Mouse (Mus musculus): ENCODE data around the gene Speer3. TPM values are rescaled to one million over a fixed set of nuclear protein-coding genes. Genes with fewer than 3 reads are reported as not detected.
"Not testable (repeated sequence)": the region's sequence is repeated elsewhere in the genome, so short reads cannot be mapped to it uniquely, and the experiment has no call there.

Speer3 gene
- not detected in 2 replicates for total RNA-seq (2012; rRNA removed)
- not detected for polyA plus RNA-seq (2012; ENCODE audit: insufficient read depth in 1 of 2, insufficient read length in 2 of 2, low read depth in 1 of 2, low replicate concordance in 2 of 2, missing spikeins in 1 of 2)

- no peak within 1 kb of the TSS for H3K4me3 ChIP-seq (ENCODE audit: control insufficient read depth in 1 of 2, insufficient read depth in 1 of 2, low read depth in 2 of 2, low read length in 2 of 2)
- no peaks in the 10 kb centered on the region for H3K4me1 ChIP-seq (ENCODE audit: control insufficient read depth in 1 of 2, insufficient read depth in 2 of 2, low read length in 2 of 2)
- DNase-seq (ENCODE audit: low read depth, low spot score), result no peak
- no peaks in the 10 kb centered on the region for H3K36me3 ChIP-seq (ENCODE audit: control insufficient read depth in 1 of 2, insufficient read depth in 2 of 2, low read length in 2 of 2)
- H3K79me2 ChIP-seq (ENCODE audit: control insufficient read depth, insufficient read depth, low read length, poor library complexity), result no peaks in the 10 kb centered on the region
- H3K9ac ChIP-seq (ENCODE audit: control insufficient read depth, low read depth, low read length, poor library complexity, severe bottlenecking), result no peak within 1 kb of the TSS
- H3K27me3 ChIP-seq (ENCODE audit: control insufficient read depth in 1 of 2, insufficient read depth in 2 of 2, low read length in 2 of 2), result no peaks in the 10 kb centered on the region
- no peak for TF ChIP-seq ZKSCAN1 (IDR thresholded peaks at IDR 0.05; ENCODE audit: low read depth, low read length)
- TF ChIP-seq RAD21 (IDR thresholded peaks at IDR 0.05; ENCODE audit: low read depth, low read length), result no peak
- TF ChIP-seq MYC (IDR thresholded peaks at IDR 0.05; ENCODE audit: low read depth, low read length), result no peak
- TF ChIP-seq USF2 (IDR thresholded peaks at IDR 0.05; ENCODE audit: borderline replicate concordance in 1 of 2, insufficient read depth in 1 of 2, low read depth in 1 of 2, low read length in 2 of 2), result no peak
- TF ChIP-seq POLR2AphosphoS5 (IDR thresholded peaks at IDR 0.05; ENCODE audit: borderline replicate concordance, low read depth, low read length), result no peak
- TF ChIP-seq ZMIZ1 (IDR thresholded peaks at IDR 0.05; ENCODE audit: low read depth, low read length), result no peak
- TF ChIP-seq NRF1 (IDR thresholded peaks at IDR 0.05; ENCODE audit: insufficient read depth, low read depth, low read length, poor library complexity, severe bottlenecking), result no peak
- no peak for TF ChIP-seq ELF1 (IDR thresholded peaks at IDR 0.05; ENCODE audit: low read depth, low read length)
- no peak for TF ChIP-seq ZC3H11A (IDR thresholded peaks at IDR 0.05; ENCODE audit: low read depth, low read length)
- H3K9me3 ChIP-seq (replicated peaks; ENCODE audit: insufficient read depth, low read length), result no peaks in the 10 kb centered on the region
- no peak within 1 kb of the TSS for H3K27ac ChIP-seq (ENCODE audit: control insufficient read depth, low read depth, low read length)
Observed at GRCm38 (mm10) chr5:13791319-13791718, at the start of gene Speer3. Speer3 (plus strand) TSS chr5:13791619.

- H3K9me3 ChIP-seq (replicated peaks; ENCODE audit: insufficient read depth, low read length); H3K27ac ChIP-seq (ENCODE audit: control insufficient read depth, low read depth, low read length); H3K79me2 ChIP-seq (ENCODE audit: control insufficient read depth, insufficient read depth, low read length, poor library complexity); H3K36me3 ChIP-seq (ENCODE audit: control insufficient read depth in 1 of 2, insufficient read depth in 2 of 2, low read length in 2 of 2); DNase-seq (ENCODE audit: low read depth, low spot score); H3K4me1 ChIP-seq (ENCODE audit: control insufficient read depth in 1 of 2, insufficient read depth in 2 of 2, low read length in 2 of 2); H3K4me3 ChIP-seq (ENCODE audit: control insufficient read depth in 1 of 2, insufficient read depth in 1 of 2, low read depth in 2 of 2, low read length in 2 of 2); H3K27me3 ChIP-seq (ENCODE audit: control insufficient read depth in 1 of 2, insufficient read depth in 2 of 2, low read length in 2 of 2); H3K9ac ChIP-seq (ENCODE audit: control insufficient read depth, low read depth, low read length, poor library complexity, severe bottlenecking): not testable (repeated sequence)
Observed at GRCm38 (mm10) chr5:13810496-13810895, 19.1 kb downstream of the Speer3 start.

GRCm38 (mm10) chr5:13825108-13825507 is 33.7 kb downstream of the Speer3 start:
- Histone ChIP-seq H3K9ac (ENCODE audit: control insufficient read depth, low read depth, low read length, poor library complexity, severe bottlenecking) (no peak overlapping the region), H3K4me1 (ENCODE audit: control insufficient read depth in 1 of 2, insufficient read depth in 2 of 2, low read length in 2 of 2) (no peaks in the 10 kb centered on the region), H3K4me3 (ENCODE audit: control insufficient read depth in 1 of 2, insufficient read depth in 1 of 2, low read depth in 2 of 2, low read length in 2 of 2) (no peak overlapping the region), H3K9me3 (replicated peaks; ENCODE audit: insufficient read depth, low read length) (no peaks in the 10 kb centered on the region), H3K27me3 (ENCODE audit: control insufficient read depth in 1 of 2, insufficient read depth in 2 of 2, low read length in 2 of 2) (peaks cover 0 to 2% of the 10 kb centered on the region in 2 experiments; a peak in 3 of 4 replicates), H3K27ac (ENCODE audit: control insufficient read depth, low read depth, low read length) (no peak overlapping the region), H3K79me2 (ENCODE audit: control insufficient read depth, insufficient read depth, low read length, poor library complexity) (no peaks in the 10 kb centered on the region), H3K36me3 (ENCODE audit: control insufficient read depth in 1 of 2, insufficient read depth in 2 of 2, low read length in 2 of 2) (no peaks in the 10 kb centered on the region)
- TF ChIP-seq USF2 (IDR thresholded peaks at IDR 0.05; ENCODE audit: borderline replicate concordance in 1 of 2, insufficient read depth in 1 of 2, low read depth in 1 of 2, low read length in 2 of 2), result no peak
- TF ChIP-seq RCOR1 (IDR thresholded peaks at IDR 0.05; ENCODE audit: low read depth, low read length), result no peak
- TF ChIP-seq GABPA (IDR thresholded peaks at IDR 0.05; ENCODE audit: low read depth, low read length), result no peak
- TF ChIP-seq ZNF384 (IDR thresholded peaks at IDR 0.05; ENCODE audit: low read depth, low read length), result no peak
- TF ChIP-seq MXI1 (IDR thresholded peaks at IDR 0.05; ENCODE audit: low read depth, low read length), result no peak
- no peak for TF ChIP-seq JUND (IDR thresholded peaks at IDR 0.05; ENCODE audit: low read depth, low read length)
- no peak for TF ChIP-seq CHD1 (IDR thresholded peaks at IDR 0.05; ENCODE audit: low read depth, low read length)
- TF ChIP-seq NELFE (IDR thresholded peaks at IDR 0.05; ENCODE audit: low read depth, low read length), result no peak
- no peak for TF ChIP-seq TBP (IDR thresholded peaks at IDR 0.05; ENCODE audit: low read depth, low read length)
- no peak for TF ChIP-seq USF1 (IDR thresholded peaks at IDR 0.05; ENCODE audit: low read depth, low read length)
- TF ChIP-seq POLR2A (IDR thresholded peaks at IDR 0.05; ENCODE audit: control insufficient read depth in 1 of 2, insufficient read depth in 1 of 2, low read depth in 1 of 2, low read length in 2 of 2, poor library complexity in 1 of 2), result no peak
- DNase-seq (ENCODE audit: low read depth, low spot score), result no peak

Data from MEL (cell line).